Mouse (Mus musculus) midbrain, embryonic 13.5 days (tissue): ENCODE data around the gene Tepsin. TPM values are rescaled to one million over a fixed set of nuclear protein-coding genes. Genes with fewer than 3 reads are reported as not detected.
A peak's percentile ranks its signal among the peaks of the same experiment; 100 is the strongest.

ENCODE experiments used
- ATAC-seq: fragments of 200-750 bp; cut with Nextera tagmentation; 2 replicates; pipeline ENCODE4 v1.8.0; 2017; ENCODE audit warnings: mild to moderate bottlenecking, moderate TSS enrichment, moderate library complexity
- H3K27ac ChIP-seq: fragments of 300-500 bp; sonication (generic); 2 replicates; pipeline ENCODE4 v1.5.1; 2015; ENCODE audit warnings: inconsistent platforms, mild to moderate bottlenecking, moderate library complexity
- H3K27me3 ChIP-seq: fragments of 300-500 bp; sonication (generic); 2 replicates; pipeline ENCODE4 v1.6.1; 2015; ENCODE audit warnings: mild to moderate bottlenecking, inconsistent platforms
- H3K36me3 ChIP-seq: fragments of 300-500 bp; sonication (generic); 2 replicates; pipeline ENCODE4 v1.6.1; 2015; ENCODE audit warnings: mild to moderate bottlenecking, inconsistent platforms
- H3K4me1 ChIP-seq: fragments of 300-500 bp; sonication (generic); replicated peaks from 2 replicates; pipeline ENCODE4 v1.6.1; 2015; ENCODE audit warnings: inconsistent platforms
- H3K4me2 ChIP-seq: fragments of 300-500 bp; sonication (generic); replicated peaks from 2 replicates; pipeline ENCODE4 v1.6.1; 2015; ENCODE audit warnings: moderate library complexity, mild to moderate bottlenecking, inconsistent platforms
- H3K4me3 ChIP-seq: fragments of 300-500 bp; sonication (generic); replicated peaks from 2 replicates; pipeline ENCODE4 v1.5.1; 2015; ENCODE audit warnings: mild to moderate bottlenecking, inconsistent platforms
- H3K9ac ChIP-seq: fragments of 300-500 bp; sonication (generic); replicated peaks from 2 replicates; pipeline ENCODE4 v1.6.1; 2015; ENCODE audit warnings: mild to moderate bottlenecking, inconsistent platforms
- H3K9me3 ChIP-seq: fragments of 300-500 bp; sonication (generic); 2 replicates; pipeline ENCODE4 v1.6.1; 2016; ENCODE audit warnings: mild to moderate bottlenecking, inconsistent platforms
- WGBS: fragments of 180-500 bp; shearing (Covaris S2); methylation state at CpG from one replicate; pipeline ENCODE4 v1.1.7; 2015; 5-methylcytosine and 5-hydroxymethylcytosine counted together
- polyA plus RNA-seq: library from polyadenylated mRNA; unstranded; fragments of >200 nt; fragmentation: Nextera tagmentation; extraction: Ambion mirVana; gene quantifications from 2 replicates; pipeline ENCODE4 v1.2.1, GENCODE M21; 2015

Gene Tepsin
- polyA plus RNA-seq, 1 experiment from 2014 or later: 20.9 TPM

DNA sequence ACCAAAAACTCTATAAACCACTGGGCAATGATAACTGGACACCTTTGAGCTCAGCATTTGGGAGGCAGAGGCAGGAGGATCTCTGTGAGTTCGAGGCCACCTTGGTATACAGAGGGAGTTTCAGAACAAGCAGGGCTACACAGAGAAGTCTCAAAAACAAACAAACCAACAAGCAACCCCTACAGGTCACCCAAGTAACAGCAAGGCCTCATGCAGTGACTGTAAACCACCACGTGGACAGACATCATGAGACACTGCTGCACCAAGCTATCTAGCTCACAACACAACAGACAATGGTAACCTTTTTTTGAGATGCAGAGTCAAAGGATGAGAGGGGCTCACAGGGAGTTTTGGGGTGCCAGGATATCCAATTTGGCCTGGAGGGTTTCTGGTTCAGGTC is 28.3 kb upstream of the Tepsin start:
- Histone ChIP-seq H3K36me3 (peaks cover 72% of the 10 kb centered on the region), H3K9me3 (no peaks in the 10 kb centered on the region), H3K9ac (no peak overlapping the region), H3K4me3 (no peak overlapping the region), H3K27me3 (no peaks in the 10 kb centered on the region), H3K4me1 (no peaks in the 10 kb centered on the region), H3K4me2 (no peak overlapping the region), H3K27ac (no peak overlapping the region)
- WGBS: 95% methylated on average over 2 of the region's 2 CpGs
- ATAC-seq: no peak

DNA sequence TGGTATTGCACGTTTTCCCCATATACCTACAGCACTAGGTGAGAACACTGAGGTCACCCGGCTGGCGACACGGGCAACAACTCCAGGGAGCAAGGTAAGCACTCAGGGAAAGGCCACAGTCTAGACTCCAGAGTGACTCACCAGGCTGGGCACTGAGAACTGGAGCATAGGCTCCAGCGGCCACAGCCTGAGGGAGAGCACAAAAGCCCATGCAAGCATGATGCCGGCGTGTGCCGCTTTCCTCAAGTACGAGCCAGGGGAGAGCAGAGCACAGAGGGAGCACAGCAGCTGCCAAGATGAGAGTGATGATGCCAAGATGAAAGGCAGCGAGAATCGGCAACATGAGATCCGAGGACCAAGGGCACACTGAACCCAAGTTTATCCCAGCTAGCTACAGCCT is 23.6 kb upstream of the Tepsin start:
- 91% methylated on average over 12 of the region's 12 CpGs for WGBS
- Histone ChIP-seq H3K4me2 (no peak overlapping the region), H3K36me3 (peaks cover 51% of the 10 kb centered on the region), H3K27ac (no peak overlapping the region), H3K4me1 (peaks cover 4% of the 10 kb centered on the region; the same call in 1 of the 2 replicates), H3K4me3 (no peak overlapping the region), H3K9ac (no peak overlapping the region), H3K9me3 (no peaks in the 10 kb centered on the region), H3K27me3 (no peaks in the 10 kb centered on the region)
- ATAC-seq: no peak

DNA sequence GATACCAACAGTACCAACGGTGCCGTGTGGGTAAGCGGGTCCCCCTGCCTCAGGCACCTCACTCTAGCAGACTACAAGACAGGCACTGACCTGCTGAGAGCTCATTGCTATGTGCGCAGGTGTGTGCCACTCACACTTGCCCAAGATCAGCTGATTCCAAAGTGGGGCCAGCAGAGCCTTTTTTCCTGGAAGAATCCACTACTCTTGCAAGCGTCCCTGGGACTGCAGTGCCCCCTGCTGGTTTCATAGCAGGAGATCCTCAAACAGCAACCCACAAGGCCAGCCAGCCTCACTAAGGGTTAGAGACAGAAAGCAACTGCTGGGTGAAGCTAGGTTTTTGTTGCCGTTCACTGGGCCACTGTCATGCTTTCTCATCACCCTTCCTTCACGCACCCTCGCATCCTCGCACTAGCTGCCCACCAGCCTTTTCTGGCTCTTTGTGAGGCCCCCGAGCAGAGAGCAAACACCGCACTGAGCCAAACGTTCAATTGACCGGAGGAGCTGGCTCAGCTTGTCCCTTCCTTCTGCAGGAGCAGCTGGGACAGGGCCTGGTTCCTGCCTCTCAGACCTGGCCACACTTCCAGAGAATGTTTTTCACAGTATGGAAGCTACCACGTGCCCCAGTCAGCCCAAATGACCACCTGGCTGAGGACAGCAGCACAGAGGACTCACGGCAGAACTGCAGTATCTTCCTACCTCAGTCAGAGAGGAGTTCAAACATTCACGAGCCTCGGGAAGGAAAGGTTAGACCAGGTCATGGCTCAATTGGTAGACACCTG is 22.3 kb upstream of the Tepsin start:
- no peak for ATAC-seq
- peaks cover 4% of the 10 kb centered on the region; the same call in 1 of the 2 replicates for H3K4me1 ChIP-seq
- peaks cover 60% of the 10 kb centered on the region for H3K36me3 ChIP-seq
- 80% methylated on average over 17 of the region's 17 CpGs for WGBS
- no peak overlapping the region for H3K4me2 ChIP-seq
- peak overlapping the region; percentile 15; the same call in 1 of the 2 replicates for H3K27ac ChIP-seq
- H3K9me3 ChIP-seq: no peaks in the 10 kb centered on the region
- no peak overlapping the region for H3K4me3 ChIP-seq
- no peaks in the 10 kb centered on the region for H3K27me3 ChIP-seq
- H3K9ac ChIP-seq: no peak overlapping the region

DNA sequence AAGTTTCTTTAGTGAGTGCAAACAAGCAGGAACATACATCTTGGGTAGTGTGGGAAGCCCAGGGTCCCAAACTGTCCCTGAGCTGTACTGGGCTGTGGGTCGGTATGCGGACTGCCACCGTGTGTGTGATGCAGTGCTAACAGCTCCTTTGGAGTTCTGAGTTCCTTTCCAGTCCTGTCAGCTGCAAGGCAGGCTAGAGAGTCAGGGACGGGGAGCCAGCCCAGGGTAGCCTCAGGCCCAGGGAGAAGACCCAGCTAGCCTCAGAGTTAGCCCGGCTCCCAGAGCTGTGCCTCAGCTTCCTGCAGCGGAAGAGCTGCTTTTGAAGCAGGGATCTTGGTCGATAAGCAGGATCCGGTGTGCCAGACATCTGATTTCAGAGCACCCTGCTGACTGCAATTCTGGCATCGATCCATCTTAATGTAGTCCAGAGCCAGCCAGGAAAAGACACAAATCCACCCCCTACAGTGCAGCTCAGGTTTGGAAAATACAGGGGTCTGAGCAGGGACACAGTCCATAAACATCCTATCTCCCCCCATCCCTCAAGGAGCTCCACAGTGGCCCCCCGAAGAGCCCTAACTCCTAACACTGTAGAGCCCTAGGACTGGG is 21.5 kb upstream of the Tepsin start:
- H3K4me3 ChIP-seq: no peak overlapping the region
- no peaks in the 10 kb centered on the region for H3K27me3 ChIP-seq
- 79% methylated on average over 10 of the region's 10 CpGs for WGBS
- no peak overlapping the region for H3K4me2 ChIP-seq
- no peak overlapping the region for H3K27ac ChIP-seq
- peaks cover 4% of the 10 kb centered on the region; the same call in 1 of the 2 replicates for H3K4me1 ChIP-seq
- no peaks in the 10 kb centered on the region for H3K9me3 ChIP-seq
- peak; percentile 43; the same call in 1 of the 2 replicates for ATAC-seq
- H3K9ac ChIP-seq: 0 out of 2 replicates have a peak overlapping the region, but pooled peaks have one; percentile 1
- H3K36me3 ChIP-seq: peaks cover 64% of the 10 kb centered on the region

DNA sequence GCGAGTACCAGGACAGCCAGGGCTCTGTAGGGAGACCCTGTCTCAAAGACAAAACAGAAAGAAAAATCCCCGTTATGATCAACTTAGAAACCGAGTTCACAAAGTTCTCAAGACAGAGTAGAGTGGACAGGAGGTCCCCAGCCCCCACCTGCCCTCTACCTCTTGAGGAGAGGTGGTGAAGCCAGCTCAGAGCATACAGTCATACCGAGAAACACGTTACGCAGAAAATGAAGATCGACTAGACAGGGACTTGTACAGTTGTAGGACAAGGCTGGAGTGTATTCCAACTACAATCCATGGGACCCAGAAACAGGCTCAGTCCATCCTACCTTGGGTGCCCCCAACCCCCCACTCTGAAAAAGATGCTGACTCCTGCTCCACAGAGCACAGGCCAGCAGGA is 20.6 kb upstream of the Tepsin start:
- Histone ChIP-seq H3K4me2 (no peak overlapping the region), H3K9me3 (no peaks in the 10 kb centered on the region), H3K27ac (no peak overlapping the region), H3K4me1 (peaks cover 4% of the 10 kb centered on the region; the same call in 1 of the 2 replicates), H3K9ac (no peak overlapping the region), H3K36me3 (peaks cover 68% of the 10 kb centered on the region), H3K4me3 (no peak overlapping the region), H3K27me3 (no peaks in the 10 kb centered on the region)
- ATAC-seq: no peak
- WGBS: 92% methylated on average over 7 of the region's 7 CpGs

DNA sequence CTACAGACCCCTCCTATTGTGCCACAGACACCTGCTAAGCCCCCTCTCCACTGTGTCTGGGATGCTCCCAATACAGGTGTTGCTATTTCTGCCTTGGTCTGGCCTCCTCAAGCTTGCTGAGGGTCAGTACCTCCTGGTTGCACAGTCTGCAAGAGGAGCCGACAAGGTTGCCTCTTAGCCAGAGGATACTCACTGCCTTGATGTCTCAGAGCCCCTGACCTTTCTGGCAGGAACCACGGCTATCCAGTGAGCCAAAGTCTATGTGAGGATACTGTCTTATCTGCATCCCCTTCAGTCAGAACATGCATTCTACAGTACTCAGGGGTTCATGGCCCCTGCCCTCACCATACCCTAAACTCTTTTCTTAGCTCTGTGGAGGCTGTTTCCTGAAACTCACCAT is 19.1 kb upstream of the Tepsin start:
- Histone ChIP-seq H3K27ac (no peak overlapping the region), H3K9ac (no peak overlapping the region), H3K4me3 (no peak overlapping the region), H3K4me2 (no peak overlapping the region), H3K9me3 (no peaks in the 10 kb centered on the region), H3K36me3 (peaks cover 59% of the 10 kb centered on the region), H3K27me3 (no peaks in the 10 kb centered on the region), H3K4me1 (peaks cover 4% of the 10 kb centered on the region; the same call in 1 of the 2 replicates)
- no peak for ATAC-seq
- WGBS: 79% methylated on average over 2 of the region's 2 CpGs

DNA sequence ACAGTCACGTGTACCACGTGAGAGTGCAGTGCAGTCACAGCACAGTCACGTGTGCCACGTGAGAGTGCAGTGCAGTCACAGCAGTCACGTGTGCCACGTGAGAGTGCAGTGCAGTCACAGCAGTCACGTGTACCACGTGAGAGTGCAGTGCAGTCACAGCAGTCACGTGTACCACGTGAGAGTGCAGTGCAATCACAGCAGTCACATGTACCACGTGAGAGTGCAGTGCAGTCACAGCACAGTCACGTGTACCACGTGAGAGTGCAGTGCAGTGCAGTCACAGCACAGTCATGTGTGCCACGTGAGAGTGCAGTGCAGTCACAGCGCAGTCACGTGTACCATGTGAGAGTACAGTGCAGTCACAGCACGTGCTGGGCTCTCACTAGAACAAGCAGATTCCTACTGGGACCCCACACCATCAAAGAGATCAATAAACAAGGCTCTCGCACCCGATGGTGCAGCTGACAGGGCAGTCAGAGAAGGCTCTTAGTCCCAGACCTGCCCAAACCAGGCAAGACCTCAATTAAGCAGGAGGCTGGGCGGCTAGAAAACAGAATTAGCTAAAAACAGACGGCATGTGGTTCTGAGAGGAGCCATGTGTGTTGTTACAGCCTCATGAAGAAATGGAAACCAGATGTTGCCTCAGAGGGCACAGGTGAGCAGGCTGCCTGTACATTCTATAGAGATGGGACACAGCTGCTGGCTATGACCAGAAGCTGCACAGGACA is 16.1 kb upstream of the Tepsin start:
- no peak for ATAC-seq
- Histone ChIP-seq H3K9me3 (no peaks in the 10 kb centered on the region), H3K9ac (no peak overlapping the region), H3K4me3 (no peak overlapping the region), H3K36me3 (peaks cover 54% of the 10 kb centered on the region), H3K4me2 (no peak overlapping the region), H3K27me3 (no peaks in the 10 kb centered on the region), H3K4me1 (peaks cover 5% of the 10 kb centered on the region; the same call in 1 of the 2 replicates), H3K27ac (no peak overlapping the region)
- 94% methylated on average over 21 of the region's 21 CpGs for WGBS

DNA sequence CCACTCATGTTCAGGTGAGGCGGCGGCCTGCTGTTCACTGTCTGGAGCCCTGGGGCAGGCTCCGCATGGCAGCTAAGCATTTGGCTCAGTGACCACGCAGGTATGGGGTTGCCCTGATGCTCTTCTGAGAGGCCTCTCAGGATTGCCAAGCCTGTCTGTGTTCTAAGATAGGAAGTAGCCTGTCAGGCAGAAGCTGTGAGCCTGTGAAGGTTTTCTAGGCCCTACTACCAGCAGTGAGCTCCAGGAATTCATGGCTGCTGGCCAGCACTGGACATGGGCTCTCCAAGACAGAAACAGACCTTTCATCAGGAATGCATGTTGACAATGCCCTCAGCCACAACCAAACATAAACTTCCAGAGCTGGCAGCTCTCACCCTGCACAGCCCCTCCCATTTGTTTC is 13.6 kb upstream of the Tepsin start:
- H3K9me3 ChIP-seq: no peaks in the 10 kb centered on the region
- H3K4me1 ChIP-seq: peaks cover 5% of the 10 kb centered on the region; the same call in 1 of the 2 replicates
- no peak overlapping the region for H3K4me2 ChIP-seq
- ATAC-seq: no peak
- H3K4me3 ChIP-seq: no peak overlapping the region
- WGBS: 91% methylated on average over 4 of the region's 4 CpGs
- H3K27me3 ChIP-seq: no peaks in the 10 kb centered on the region
- H3K36me3 ChIP-seq: peaks cover 61% of the 10 kb centered on the region
- H3K27ac ChIP-seq: no peak overlapping the region
- H3K9ac ChIP-seq: no peak overlapping the region

DNA sequence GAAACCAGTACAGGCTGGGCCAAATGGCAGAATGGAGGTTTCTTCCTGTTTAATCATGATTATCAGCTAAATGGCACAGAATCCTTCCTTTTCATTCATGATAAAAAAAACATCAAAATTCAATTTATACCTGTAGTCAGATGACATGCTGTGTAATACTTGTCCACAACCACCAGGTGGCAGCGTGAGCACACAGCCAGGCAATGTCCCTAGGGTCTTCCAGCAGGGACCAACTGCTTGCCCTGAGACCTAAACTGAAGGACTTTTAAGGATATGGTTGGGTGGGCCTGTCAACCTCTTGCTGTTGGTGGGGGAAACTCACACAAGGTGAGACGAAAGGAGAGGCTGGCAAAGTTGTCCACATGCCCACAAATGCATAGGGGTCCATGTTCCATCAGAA is 12.5 kb upstream of the Tepsin start:
- Histone ChIP-seq H3K36me3 (peaks cover 59% of the 10 kb centered on the region), H3K9ac (no peak overlapping the region), H3K9me3 (no peaks in the 10 kb centered on the region), H3K27me3 (no peaks in the 10 kb centered on the region), H3K4me2 (no peak overlapping the region), H3K27ac (0 out of 2 replicates have a peak overlapping the region, but pooled peaks have one; percentile 47), H3K4me3 (no peak overlapping the region), H3K4me1 (peaks cover 5% of the 10 kb centered on the region; the same call in 1 of the 2 replicates)
- WGBS: 9% methylated on average over 2 of the region's 2 CpGs
- no peak for ATAC-seq

DNA sequence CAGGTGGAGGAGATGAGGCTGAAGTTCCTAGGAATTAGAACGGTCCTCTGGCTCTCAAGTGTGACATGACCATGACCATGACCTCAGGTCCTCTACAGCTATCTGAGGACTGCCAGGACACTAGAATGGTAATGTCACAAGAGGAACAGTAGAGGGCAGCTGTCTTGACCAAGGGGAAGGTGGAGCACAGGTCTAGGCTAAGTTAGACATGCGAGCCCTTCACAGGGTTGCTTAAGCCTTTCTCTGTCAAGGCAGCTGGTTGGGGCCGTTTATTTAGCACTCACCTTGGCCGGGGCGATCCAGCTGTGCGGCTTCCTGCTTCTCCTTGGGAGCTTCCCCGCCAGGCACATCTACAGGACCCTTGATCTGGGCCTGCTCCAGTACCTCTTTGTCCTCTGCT is 12.0 kb upstream of the Tepsin start:
- ATAC-seq: peak; percentile 29
- H3K4me2 ChIP-seq: no peak overlapping the region
- 71% methylated on average over 7 of the region's 7 CpGs for WGBS
- no peaks in the 10 kb centered on the region for H3K27me3 ChIP-seq
- peaks cover 59% of the 10 kb centered on the region for H3K36me3 ChIP-seq
- no peak overlapping the region for H3K27ac ChIP-seq
- H3K4me1 ChIP-seq: peaks cover 5% of the 10 kb centered on the region; the same call in 1 of the 2 replicates
- no peak overlapping the region for H3K4me3 ChIP-seq
- H3K9me3 ChIP-seq: no peaks in the 10 kb centered on the region
- H3K9ac ChIP-seq: no peak overlapping the region

DNA sequence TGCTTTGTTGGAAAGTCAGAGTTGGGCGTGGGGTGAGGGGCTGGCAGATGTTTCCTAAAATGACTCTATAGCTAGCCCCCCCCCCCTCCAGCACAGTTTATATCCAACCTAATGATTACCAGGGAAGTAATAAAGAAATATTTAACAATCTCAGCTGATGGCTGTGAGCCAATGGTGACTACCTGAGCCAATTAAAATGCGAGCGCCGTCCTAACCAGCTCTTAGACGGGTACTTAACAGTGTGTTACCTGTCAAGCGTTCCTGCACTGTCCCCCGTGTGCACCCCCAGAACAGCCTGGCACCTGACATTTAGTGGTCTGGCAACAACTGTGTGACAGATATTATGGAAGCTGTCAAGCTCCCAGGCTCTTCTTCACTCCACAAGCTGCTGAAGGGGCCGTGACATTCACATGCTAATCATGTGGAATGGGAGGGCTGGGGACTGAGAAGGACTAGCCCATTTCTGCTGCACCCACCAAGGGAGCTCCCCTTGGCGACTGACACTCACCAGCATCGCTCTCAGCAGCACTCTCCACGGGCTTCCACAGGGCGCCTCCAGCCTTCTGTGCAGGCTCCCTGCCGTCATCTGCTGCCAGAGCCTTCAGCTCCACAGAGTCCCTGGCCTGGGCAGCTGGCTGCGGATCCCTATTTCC is 11.2 kb upstream of the Tepsin start:
- H3K27ac ChIP-seq: no peak overlapping the region
- no peak overlapping the region for H3K4me3 ChIP-seq
- H3K36me3 ChIP-seq: peaks cover 59% of the 10 kb centered on the region
- 0 out of 2 replicates have a peak overlapping the region, but pooled peaks have one; percentile 0 for H3K9ac ChIP-seq
- H3K4me1 ChIP-seq: peaks cover 5% of the 10 kb centered on the region; the same call in 1 of the 2 replicates
- no peak overlapping the region for H3K4me2 ChIP-seq
- H3K9me3 ChIP-seq: no peaks in the 10 kb centered on the region
- WGBS: 70% methylated on average over 14 of the region's 14 CpGs
- no peaks in the 10 kb centered on the region for H3K27me3 ChIP-seq
- ATAC-seq: peak; percentile 44; the same call in 1 of the 2 replicates
